Mouse (Mus musculus) C2C12 (cell line): ENCODE results near the gene Pla2g4e. TPM values are rescaled to one million over a fixed set of nuclear protein-coding genes. Genes with fewer than 3 reads are reported as not detected.

Experiments
- H3K27me3 ChIP-seq: one replicate; pipeline ENCODE4 v1.6.1; 2011; ENCODE audit not compliant: control insufficient read depth, insufficient read depth, insufficient read length
- H3K36me3 ChIP-seq: one replicate; pipeline ENCODE4 v1.6.1; 2011; ENCODE audit not compliant: control insufficient read depth, insufficient read depth
- H3K4me3 ChIP-seq: one replicate; pipeline ENCODE4 v1.5.1; 2011; ENCODE audit warnings: mild to moderate bottlenecking, control low read depth; ENCODE audit not compliant: poor library complexity, insufficient read depth, severe bottlenecking
- H3K79me2 ChIP-seq: one replicate; pipeline ENCODE4 v1.6.1; 2011; ENCODE audit not compliant: control insufficient read depth, insufficient read depth
- H3K79me3 ChIP-seq: one replicate; pipeline ENCODE4 v1.6.1; 2011; ENCODE audit warnings: low read depth, control low read depth
- H3ac ChIP-seq: one replicate; pipeline ENCODE3; 2011; ENCODE audit warnings: low read depth; ENCODE audit not compliant: control insufficient read depth, insufficient read length
- CEBPB ChIP-seq: IDR thresholded peaks from one replicate; pipeline ENCODE4 v1.6.1; 2011; ENCODE audit warnings: low read depth, mild to moderate bottlenecking, control low read depth, moderate library complexity
- CTCF ChIP-seq: IDR thresholded peaks from one replicate; pipeline ENCODE4 v1.5.1; 2011; ENCODE audit not compliant: control insufficient read depth, insufficient read depth, insufficient read length
- FOSL1 ChIP-seq: IDR thresholded peaks from one replicate; pipeline ENCODE4 v1.8.0; 2011; ENCODE audit warnings: mild to moderate bottlenecking, low read length; ENCODE audit not compliant: poor library complexity, insufficient read depth, severe bottlenecking
- MAX ChIP-seq: IDR thresholded peaks from one replicate; pipeline ENCODE4 v1.6.1; 2011; ENCODE audit warnings: mild to moderate bottlenecking, control low read depth
- MYOD1 ChIP-seq: IDR thresholded peaks from one replicate; pipeline ENCODE4 v1.6.1; 2011; ENCODE audit warnings: low read depth; ENCODE audit not compliant: control insufficient read depth, insufficient read length
- MYOG ChIP-seq: IDR thresholded peaks from one replicate; pipeline ENCODE4 v1.6.1; 2011; ENCODE audit not compliant: control insufficient read depth, insufficient read length; ENCODE audit errors: extremely low read depth
- USF1 ChIP-seq: IDR thresholded peaks from one replicate; pipeline ENCODE4 v1.6.1; 2011; ENCODE audit warnings: low read depth, mild to moderate bottlenecking, control low read depth, moderate library complexity
- polyA plus RNA-seq: library from polyadenylated mRNA; unstranded; fragments of >200 nt; fragmentation: generic; extraction: Trizol; gene quantifications from one replicate; pipeline ENCODE4 v1.2.1, GENCODE M21; 2012; ENCODE audit warnings: missing spikeins

Gene Pla2g4e
- polyA plus RNA-seq, 1 experiment: not detected

- Histone ChIP-seq H3K4me3 (no peak overlapping the region), H3K79me2 (peaks cover 97% of the 10 kb centered on the region), H3K79me3 (peaks cover 59% of the 10 kb centered on the region), H3K36me3 (peaks cover 46% of the 10 kb centered on the region), H3K27me3 (no peaks in the 10 kb centered on the region), H3ac (no peak overlapping the region)
- no peak for TF ChIP-seq CEBPB
- TF ChIP-seq USF1: no peak
- no peak for TF ChIP-seq MYOG
These were observed 104.8 kb downstream of the Pla2g4e start for GRCm38 (mm10) chr2:120140326-120140725.

GRCm38 (mm10) chr2:120139091-120139490 lies 106.0 kb downstream of the Pla2g4e start:
- H3K36me3 ChIP-seq: peaks cover 50% of the 10 kb centered on the region
- H3K4me3 ChIP-seq: no peak overlapping the region
- H3K27me3 ChIP-seq: no peaks in the 10 kb centered on the region
- H3K79me3 ChIP-seq: peaks cover 54% of the 10 kb centered on the region
- peaks cover 97% of the 10 kb centered on the region for H3K79me2 ChIP-seq
- no peak for TF ChIP-seq MAX
- no peak for TF ChIP-seq MYOD1
- no peak for TF ChIP-seq FOSL1
- TF ChIP-seq CTCF: no peak
- no peak for TF ChIP-seq USF1
- TF ChIP-seq CEBPB: no peak
- no peak for TF ChIP-seq MYOG
- H3ac ChIP-seq: no peak overlapping the region

GRCm38 (mm10) chr2:120137281-120137680 lies 107.9 kb downstream of the Pla2g4e start:
- TF ChIP-seq MAX: no peak
- TF ChIP-seq CTCF: no peak
- no peak for TF ChIP-seq CEBPB
- no peak for TF ChIP-seq FOSL1
- TF ChIP-seq MYOD1: no peak
- no peak for TF ChIP-seq USF1
- TF ChIP-seq MYOG: no peak
- no peaks in the 10 kb centered on the region for H3K27me3 ChIP-seq
- H3K79me2 ChIP-seq: peaks cover 89% of the 10 kb centered on the region
- no peak overlapping the region for H3K4me3 ChIP-seq
- H3K36me3 ChIP-seq: peaks cover 52% of the 10 kb centered on the region
- H3K79me3 ChIP-seq: peaks cover 40% of the 10 kb centered on the region
- no peak overlapping the region for H3ac ChIP-seq

- no peaks in the 10 kb centered on the region for H3K27me3 ChIP-seq
- TF ChIP-seq MYOD1: no peak
- TF ChIP-seq MYOG: no peak
- no peak overlapping the region for H3K4me3 ChIP-seq
These were observed 110.6 kb downstream of the Pla2g4e start for GRCm38 (mm10) chr2:120134453-120135075.

GRCm38 (mm10) chr2:120131881-120132280 lies 113.3 kb downstream of the Pla2g4e start:
- TF ChIP-seq CEBPB (no peak), MAX (no peak), MYOG (no peak)
- no peak overlapping the region for H3ac ChIP-seq
- no peaks in the 10 kb centered on the region for H3K27me3 ChIP-seq
- peaks cover 43% of the 10 kb centered on the region for H3K36me3 ChIP-seq
- H3K79me2 ChIP-seq: peaks cover 67% of the 10 kb centered on the region
- H3K79me3 ChIP-seq: peaks cover 16% of the 10 kb centered on the region
- H3K4me3 ChIP-seq: no peak overlapping the region

More at GRCm38 (mm10) chr2:120134453-120135075, 110.6 kb downstream of the Pla2g4e start:
- Histone ChIP-seq H3ac (no peak overlapping the region), H3K79me3 (peaks cover 22% of the 10 kb centered on the region), H3K36me3 (peaks cover 39% of the 10 kb centered on the region), H3K79me2 (peaks cover 77% of the 10 kb centered on the region)

GRCm38 (mm10) chr2:120129252-120129908 lies 115.8 kb downstream of the Pla2g4e start:
- Histone ChIP-seq H3K79me3 (peaks cover 10% of the 10 kb centered on the region), H3K36me3 (peaks cover 37% of the 10 kb centered on the region), H3K4me3 (no peak overlapping the region), H3K27me3 (no peaks in the 10 kb centered on the region), H3K79me2 (peaks cover 54% of the 10 kb centered on the region), H3ac (peak overlapping the region; percentile 24)
- TF ChIP-seq MYOD1: peak; percentile 67
- TF ChIP-seq FOSL1: no peak
